Mouse (Mus musculus): ENCODE measurements at regions not wholly inside any gene's neighbourhood (a gene's known extent, or its start where the extent isn't known, plus 50 kb on each side); places are given as distances from the start of the nearest gene placed in this dataset.

DNA sequence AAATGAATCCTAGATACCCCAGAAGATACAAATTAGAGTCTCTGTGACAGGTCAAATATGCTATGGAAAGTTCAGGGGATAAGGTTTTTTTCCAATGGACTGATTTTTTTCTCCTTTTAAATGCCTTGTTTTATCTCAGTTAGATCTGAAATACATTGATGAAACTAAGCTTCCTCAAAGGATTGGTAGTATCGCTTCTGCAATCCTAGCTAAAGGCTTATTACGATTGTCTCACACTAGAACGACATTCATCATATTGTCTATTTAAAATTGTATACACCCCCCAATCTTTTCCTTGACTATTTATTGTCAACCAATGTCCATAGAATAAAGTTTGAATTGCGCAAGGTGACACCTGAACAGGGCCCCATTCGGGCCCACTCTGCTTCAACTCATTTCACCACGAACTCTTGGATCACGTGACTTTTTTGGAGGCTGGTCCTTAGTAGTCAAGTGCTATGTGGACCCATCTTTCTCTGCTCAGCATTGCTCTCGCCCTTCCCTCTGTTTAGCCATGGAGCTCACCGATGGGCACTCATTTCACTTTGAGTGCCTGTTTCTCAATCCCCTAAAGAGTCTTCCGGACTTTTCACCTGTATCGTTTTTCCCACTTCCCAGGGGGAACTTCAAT, 85.6 kb upstream of the Ednrb start:
- DNase-seq: no peak

DNA sequence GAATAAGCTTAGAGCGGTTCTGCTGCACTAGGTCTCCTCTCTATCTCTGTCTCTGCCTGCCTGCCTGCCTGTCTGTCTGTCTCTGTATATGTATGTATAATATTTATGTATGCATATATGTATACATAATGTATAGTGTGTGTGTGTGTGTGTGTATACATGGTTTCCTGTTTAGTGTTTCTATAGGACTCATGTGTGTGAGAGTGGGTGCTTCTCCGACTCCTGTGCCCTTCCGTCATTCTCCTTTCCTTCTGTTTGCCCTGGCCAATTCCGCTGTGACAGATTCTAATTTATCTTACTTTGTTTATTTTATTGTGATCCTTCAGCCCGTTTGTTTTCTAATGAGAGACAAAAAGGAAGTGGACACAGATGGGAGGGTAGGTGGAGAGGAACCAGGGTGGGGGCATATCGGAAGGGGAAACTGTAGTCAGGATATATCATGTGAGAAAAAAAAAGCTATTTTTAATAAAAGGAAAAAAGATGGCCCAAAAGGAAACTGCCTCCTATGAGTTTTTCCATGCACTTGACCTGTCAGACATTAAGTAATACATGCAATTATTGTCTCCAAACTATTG, 85.0 kb upstream of the Ednrb start:
- DNase-seq: no peak

DNA sequence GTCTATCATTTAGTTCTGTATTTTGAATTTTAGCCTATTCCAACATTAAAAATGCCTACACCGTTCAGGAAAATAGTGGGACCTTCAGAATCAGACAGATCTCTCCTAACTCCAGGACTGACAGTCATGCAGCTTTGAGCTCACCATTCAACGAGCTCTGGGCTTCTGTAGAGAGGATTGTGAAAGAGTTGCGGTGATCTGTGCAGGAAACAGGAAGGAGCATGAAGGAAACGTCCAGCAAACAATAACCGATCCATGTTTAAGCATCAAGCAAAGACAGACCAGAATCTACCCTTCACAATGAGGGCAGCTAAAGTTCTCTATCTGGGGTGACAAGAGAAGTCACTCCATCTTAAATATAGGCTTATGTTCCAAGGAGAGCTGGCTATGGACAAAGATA, 76.0 kb upstream of the Ednrb start:
- no peak for DNase-seq

DNA sequence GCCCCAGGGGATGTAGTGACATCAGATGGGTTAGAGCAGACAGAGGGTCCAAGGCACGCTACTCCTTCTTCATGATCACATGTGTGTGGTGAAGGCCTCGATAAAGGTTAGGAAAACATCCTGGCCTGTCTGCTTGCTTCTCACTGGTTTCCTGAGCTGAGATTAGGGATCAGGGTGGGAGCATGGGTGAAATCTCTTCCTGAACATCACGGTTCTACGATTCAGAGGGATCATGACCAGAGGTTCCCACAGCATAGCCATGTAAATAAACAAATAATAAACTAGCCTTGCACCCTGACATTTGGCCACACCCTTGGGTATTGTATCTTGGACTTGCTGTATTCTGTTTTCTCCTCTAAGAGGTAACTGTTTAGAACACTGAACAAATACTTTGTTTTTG, 75.2 kb upstream of the Ednrb start:
- no peak for DNase-seq

GRCm38 (mm10) chr14:103913453-103913852, 69.3 kb upstream of the Ednrb start:
- DNase-seq: no peak

DNA sequence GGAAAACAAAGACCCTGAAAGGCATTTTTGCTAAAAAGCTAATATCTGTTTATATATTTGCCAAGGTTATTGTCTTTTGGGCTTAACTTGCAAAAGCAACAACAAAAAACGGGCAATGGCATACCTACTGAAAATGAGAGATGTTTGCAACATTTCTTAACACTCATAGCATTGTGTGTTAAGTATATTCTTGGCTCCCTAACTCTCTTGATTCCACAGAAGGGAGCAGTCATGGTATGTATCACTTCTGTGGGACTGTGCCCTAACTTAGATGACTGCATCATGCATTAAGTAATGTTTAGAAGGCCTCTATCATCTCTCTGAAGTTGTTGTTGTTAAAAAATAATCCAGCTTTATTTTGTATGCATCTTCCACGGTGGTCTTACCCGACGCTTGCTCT, 67.5 kb upstream of the Ednrb start:
- no peak for DNase-seq

DNA sequence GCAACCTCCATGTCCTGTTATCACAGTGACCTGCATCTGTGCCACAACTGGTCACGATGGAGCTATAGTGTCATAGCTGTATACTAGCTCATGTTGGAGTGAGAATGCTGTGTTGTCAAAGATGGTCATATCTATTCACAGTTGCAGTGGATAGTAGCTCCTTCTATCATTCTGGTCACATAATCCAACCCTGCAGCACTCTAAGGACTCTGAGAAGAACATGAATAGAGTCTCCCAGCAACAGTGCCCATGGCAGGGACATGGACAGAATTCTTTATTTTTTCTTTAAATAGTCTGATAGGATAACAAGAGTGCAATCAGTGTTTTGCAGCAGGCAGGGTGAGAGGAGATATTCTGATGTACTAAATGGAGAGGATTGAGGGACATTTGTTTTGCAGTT, 67.1 kb upstream of the Ednrb start:
- no peak for DNase-seq

GRCm38 (mm10) chr14:103906417-103907070, 62.3 kb upstream of the Ednrb start:
- DNase-seq: no peak

DNA sequence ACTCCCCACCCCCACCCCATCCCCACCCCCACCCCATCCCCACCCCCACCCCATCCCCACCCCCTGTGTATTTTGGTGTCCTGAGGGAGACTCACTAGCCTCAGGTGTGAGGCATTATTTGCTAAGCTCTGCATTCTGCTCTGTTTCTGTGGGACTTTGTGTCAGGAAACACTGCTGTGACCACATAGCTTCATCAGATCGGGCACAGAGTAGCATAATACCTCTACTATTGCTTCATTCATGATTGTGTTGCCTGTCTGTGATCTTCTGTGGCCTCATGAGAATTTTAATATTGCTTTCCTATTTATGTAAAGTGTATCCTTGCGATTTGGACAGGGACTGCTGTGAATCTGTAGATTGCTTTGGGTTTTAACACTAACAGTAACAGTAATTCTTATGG, 56.6 kb upstream of the Ednrb start:
- DNase-seq: no peak

DNA sequence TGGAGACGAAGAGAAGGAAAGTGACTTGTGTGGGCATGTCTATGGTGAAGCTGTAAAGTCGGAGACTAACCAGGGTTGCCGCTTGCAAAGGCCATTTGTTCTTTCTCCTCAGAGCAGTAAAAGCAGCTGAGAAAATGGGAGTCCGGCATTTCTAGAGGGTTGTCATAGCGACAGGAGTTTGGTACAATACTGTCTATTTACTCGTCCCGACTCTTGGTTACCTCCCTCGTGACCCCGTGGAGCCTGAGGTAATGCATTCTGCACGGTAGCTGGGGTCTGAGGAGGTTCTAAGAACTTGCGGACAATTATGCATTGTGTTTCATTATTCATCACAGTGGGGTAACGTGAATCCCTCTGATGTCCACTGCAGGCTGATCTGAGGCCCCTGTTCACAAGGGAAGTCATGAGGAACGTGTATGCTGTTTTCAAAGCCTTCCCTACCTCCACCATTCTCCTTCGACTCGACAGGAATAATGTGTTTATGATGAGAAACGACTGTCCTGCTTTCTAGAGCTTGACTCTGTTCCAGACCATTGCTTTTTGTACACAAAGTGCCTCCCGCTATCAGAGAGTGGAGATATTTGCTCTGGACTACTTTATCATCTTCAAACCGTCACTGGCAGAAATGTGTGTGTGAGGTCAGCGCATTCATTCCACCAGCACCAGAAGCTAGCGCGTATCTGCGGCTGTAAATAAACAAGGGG, 55.1 kb upstream of the Ednrb start:
- peak; percentile 26 for DNase-seq

DNA sequence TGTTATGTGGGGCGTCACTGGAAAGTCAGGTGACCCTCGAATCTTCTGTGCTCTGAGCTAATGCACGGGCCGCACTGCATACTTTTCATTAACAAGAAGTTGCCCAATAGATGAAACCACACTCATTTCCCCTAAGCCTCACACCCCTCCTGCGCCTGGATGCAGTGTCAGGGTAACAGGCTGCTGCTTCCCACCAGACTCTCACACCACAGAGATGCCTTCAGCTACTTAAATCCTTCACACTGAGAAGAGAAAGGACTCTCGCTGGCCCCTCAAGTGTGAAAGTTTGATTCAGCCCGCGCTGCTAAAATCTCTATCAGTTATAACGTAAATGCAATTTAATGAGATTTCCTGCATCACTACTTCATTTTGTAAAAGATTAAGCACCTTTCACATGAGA, 54.5 kb upstream of the Ednrb start:
- DNase-seq: peak; percentile 7

DNA sequence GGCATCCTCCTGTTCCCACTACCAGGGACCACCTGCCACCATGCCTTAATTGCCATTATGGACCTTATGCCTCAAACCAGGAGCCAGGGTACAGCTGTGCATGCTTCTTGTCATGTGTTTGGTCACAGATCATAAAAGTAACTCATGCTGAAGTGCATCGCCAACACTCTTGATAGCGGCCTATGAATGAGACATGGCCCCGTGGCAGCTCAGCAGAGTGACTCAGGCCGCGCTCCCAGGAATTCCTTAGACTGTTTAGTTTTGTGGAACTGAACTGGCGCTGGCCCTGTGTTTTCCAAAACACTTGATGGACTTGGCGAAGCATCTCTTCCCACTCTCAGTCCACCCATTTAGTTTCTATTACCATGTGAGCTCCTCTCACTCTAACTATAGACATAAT, 51.1 kb upstream of the Ednrb start:
- DNase-seq: no peak

Data from kidney, adult 18-20 months (tissue).